Mouse (Mus musculus): ENCODE results near the gene Fam166b.

Fam166b gene

DNA sequence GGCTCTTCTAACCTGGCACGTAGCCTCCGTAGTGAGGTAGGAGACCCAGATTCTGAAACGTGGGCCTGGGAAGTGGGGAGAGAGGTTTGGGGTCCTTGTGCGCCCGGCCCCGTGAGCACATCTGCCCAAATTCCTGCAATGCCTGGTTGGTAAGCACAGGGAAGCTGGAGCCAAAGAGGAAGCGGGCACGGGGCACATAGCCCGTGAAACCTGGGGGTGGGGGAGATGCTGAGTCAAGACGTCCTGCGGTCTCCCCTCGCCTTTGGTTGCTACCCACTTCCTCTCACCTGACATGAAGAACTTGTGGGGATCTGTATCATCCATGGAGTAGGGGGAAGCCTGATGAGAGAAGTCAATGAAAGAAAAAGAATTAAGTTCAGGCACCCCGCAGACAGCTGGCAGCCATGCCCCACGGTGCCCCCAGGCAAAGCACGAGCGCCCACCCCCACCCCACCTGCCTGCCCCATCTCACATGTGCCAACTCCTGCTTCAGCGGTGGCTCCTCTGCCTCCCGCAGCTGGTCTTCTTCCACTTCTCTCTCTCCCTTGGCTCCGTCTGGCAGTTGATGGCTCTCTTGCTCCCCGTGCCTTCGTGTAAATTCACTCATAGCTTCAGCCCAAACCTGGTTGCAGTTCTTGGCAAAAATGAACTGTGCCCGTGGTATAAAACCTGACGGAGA is 1.3 kb downstream of the Fam166b start:
- DNase-seq = peak; percentile 76 to 86

DNA sequence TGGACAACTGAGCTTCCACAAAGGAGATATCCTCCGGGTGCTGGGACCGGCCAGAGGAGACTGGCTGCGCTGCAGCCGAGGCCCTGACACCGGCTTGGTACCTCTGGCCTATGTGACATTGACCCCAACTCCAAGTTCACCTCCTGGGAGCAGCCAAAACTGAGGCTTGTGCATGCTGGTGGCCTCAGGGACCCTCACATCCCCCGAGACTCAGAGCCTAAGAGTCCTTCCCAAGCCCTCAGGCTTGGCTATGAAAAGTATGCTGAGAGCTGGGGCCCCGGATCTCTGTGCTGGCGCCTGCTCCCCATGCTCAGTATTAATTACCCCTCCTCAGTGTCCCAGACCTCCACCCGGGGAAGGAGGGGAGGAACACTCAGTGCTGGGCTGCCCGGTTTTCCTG is 2.4 kb downstream of the Fam166b start:
- no peak for DNase-seq

DNA sequence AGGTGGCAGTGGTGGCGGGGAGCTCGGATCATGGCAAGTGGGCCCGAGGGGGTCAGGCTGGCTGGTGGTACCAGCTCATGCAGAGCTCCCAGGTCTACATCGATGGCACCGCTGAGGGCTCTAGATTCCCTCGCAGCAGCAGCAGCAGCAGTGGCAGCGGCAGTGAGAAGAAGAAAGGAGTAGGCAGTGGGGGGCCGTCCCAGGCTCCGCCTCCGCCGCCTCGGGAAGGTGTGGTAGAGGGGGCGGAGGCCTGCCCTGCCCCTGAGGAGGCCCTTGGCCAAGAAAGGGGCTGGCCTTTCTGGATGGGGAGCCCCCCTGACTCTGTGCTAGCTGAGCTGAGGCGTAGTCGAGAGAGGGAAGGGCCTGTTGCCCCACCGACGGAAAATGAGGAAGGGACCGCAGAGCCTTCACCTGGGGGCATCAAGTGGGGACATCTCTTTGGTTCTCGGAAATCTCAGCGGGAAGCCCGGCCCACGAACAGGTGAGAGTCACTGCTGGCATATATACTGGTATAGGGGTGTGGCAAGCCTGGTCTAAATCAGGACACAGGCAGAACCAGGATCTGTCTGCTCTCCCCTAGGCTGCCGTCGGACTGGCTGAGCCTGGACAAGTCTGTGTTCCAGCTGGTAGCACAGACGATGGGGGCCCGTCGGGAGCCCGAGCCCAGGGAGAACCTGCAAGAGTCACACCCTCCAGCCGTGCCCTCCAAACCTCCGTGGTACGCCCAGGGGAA is 3.1 kb downstream of the Fam166b start:
- DNase-seq = peak in 1 of 2 experiments; percentile 26

DNA sequence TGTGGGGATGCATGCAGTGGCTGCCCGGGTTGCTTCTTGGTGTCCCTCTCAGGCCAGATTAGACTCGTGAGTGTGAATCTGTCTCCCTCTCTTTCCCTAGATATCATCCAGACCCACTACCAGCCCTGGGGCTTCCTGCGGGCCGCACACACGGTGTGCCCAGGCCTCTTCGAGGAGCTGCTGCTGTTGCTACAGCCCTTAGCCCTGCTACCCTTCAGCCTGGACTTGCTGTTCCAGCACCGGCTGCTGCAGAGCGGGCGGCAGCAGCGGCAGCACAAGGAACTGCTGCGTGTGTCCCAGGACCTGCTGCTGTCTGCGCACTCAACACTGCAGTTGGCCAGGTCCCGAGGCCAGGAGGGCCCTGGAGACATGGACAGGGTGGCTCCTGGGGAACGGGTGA is 3.7 kb downstream of the Fam166b start:
- no peak for DNase-seq

DNA sequence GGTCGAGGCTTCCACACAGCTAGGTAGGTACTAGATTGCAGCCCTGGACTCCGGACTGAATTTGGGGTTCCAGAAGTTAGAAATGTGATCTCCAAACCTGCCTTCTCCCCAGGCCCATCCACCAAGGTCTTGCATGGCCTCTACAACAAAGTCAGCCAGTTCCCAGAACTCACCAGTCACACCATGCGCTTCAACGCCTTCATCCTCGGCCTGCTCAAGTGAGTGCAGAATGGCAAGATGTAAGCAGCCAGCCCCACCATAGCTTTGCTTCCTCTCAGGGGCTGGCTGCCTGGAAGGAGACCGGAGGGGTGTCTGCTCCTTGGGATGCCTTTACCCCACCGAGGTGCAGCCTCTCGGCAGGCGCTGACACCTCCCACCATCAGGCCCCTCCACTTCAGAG is 4.9 kb downstream of the Fam166b start:
- DNase-seq = no peak

DNA sequence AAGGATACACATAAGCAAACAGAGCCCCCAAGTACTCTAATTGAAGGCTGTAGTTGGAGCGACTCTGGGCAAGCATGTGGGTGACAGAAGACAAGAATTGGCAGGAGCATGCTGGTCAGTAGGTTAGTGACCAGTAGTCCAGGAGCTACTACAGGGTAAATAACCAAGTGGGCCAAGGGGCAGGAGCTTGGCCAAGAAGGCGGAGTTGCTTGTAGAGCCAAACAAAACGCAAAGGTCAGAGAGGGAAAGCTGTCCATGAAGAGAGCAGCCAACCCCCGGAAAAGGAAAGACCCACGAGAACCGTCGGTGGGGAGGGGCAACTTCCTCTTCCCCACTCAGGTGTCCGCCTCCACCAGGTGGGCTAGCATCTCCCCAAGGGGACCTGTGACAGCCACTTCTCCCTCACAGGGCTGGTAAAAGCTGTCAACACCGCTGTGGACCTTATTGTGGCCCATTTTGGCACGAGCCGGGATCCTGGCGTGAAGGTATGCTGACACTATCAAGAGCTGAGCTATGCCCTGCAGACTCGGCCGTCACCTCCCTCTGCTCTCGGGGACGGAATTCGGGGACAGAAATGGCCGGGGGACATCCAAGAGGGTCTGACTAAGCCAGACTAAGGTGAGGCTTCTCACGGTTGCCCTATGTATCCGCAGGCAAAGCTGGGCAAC is 5.5 kb downstream of the Fam166b start:
- no peak for DNase-seq

DNA sequence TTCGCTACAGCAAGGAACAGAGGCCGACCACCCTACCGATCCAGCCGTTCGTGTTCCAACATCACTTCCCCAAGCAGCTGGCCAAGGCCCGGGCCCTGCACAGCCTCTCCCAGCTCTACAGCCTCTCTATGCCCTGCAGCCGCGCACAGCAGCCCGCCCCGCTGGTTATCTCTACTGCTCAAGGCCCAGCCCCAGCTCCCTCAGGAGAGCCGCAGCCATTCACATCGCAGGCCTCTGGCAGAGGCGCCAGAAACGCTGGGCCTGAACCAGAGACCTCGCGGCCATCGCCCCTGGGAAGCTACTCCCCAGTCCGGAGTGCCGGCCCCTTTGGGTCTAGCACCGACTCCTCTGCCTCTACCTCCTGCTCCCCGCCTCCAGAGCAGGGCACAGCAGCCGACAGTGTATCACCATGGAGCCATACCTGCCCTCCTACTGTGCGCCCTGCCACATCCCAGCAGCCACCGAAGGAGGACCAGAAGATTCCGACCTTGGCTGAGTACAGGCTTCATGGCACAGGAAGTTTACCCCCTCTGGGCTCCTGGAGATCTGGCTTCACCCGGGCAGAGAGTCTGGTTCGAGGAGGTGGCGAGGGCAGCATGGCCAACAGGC is 7.2 kb downstream of the Fam166b start:
- no peak for DNase-seq

DNA sequence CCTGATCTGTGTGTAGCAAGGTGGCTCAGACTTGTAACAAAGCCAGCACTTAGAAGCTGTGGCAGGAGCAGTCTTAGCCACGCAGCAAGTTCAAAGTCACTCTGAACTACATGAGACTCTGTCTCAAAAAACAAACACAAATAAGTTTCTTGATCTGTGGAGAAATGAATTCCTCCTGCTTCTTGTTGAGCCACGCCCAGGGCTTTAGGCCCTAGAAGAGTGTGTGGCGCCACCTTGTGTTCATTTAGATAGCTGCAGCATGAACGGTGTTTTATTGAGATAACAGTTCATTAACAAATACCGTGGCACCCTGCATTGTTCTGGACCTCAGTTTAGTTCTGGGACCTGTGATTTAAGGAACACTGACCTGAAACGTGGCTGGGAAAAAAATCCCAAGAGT is 8.6 kb downstream of the Fam166b start:
- DNase-seq = peak in 1 of 2 experiments; percentile 33

DNA sequence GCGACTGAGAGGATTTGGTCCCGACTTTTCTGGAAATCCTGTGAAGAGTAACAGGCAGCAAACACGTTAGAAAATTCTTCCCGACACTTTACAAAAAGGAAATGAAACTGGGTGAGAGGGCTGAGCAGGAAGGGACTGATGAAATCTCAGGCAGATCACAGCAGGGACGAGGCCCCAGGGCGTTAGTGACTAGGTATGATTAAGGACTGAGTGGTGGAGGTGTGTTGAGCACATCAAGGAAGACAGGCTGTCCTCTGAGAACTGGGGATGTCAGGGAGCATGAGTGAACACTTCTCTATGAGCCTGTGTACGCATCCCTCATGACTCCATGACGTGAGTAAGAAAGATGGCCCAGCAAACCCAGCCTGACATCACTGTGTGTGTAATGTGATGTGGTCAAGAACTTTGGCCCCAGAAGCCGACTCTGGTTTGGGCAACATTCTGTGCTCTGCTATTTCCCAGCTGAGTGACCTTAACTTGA is 9.1 kb downstream of the Fam166b start:
- no peak for DNase-seq

DNA sequence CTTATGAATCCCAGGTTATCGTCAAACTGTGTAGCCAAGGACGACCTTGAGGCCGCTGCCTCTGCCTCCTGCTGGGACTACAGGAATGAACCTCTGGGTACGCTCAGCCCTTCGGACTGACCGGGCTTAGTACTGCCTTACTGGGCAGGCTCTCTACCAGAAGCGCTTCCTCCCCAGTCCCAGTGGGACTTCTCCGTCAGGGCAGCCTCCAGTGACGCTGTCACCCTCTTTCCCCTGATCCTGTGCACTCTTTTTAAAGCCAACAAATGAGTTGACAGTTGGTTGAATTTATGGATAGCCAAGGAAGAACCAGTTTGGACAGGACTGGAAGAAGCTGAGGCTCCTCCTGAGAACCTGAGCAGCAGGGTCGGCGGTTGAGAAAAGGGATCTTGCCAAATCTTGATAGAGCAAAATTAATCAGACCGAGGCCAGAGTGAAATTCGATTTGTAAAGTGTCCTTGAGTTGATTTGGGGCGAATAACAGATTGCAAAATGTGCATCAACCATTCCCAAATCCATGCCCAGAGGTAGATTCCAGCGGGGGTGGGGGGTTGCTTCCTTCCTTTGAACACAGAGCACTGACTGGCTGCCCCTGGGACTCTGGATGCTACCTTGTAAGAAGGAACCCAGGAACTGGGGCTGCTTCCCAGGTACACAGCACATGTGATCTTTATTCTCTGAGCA is 9.8 kb downstream of the Fam166b start:
- no peak for DNase-seq

DNA sequence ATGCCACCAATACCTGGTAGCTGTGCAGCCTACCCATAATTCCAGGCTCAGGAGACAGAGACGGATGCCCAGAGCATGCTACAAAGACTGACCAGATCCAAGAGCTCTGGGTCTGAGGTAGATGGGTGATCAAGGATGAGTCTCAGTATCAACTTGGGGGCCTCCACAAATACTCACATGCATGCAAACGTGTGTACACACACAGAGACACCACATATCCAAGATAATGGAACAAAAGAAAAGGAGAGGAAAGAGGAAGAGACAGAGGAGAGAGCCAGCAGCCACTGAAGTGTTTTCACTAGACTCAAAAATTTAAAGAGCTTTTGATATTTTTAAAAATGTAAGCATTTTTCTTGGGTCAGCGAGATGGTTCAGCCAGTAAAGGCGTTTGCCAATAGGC is 10.5 kb downstream of the Fam166b start:
- no peak for DNase-seq

DNA sequence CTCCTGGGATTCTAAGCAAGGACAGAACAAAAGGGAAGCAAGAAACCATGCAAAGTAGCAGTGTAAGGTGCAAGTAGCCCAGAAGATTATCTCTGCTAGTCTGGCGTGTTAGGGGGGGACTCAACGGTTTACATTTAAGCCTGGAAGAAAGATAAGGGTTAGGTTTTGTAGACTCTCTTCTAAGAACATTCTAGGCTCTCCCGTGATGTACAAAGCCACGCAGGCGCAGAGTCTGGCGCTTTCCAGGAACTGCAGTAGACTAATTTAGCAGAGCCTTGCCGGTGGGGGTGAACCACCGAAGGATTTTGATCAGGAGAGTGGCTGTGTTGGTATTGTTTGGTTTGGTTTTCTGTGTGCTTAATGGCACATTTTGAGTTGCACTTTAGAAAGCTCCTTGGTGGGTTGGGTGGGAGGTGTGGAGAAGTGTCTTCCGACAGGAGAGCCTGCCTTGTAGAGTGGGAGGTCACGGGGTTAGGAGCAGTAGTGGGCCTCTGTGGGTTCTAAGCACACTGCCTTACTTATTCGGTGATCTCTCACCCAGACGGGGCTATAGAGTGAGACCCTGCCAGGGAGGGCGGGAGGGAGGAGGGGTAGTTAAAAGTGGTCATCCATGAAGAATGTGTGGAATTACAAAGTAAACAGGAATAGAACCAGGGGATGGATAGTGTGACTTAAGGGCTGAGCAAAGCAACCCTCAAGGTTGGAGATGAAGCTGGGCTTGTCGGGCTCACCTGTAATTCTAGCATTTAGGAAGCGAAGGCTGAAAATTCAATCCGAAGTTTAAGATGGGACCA is 11.5 kb downstream of the Fam166b start:
- DNase-seq = no peak

DNA sequence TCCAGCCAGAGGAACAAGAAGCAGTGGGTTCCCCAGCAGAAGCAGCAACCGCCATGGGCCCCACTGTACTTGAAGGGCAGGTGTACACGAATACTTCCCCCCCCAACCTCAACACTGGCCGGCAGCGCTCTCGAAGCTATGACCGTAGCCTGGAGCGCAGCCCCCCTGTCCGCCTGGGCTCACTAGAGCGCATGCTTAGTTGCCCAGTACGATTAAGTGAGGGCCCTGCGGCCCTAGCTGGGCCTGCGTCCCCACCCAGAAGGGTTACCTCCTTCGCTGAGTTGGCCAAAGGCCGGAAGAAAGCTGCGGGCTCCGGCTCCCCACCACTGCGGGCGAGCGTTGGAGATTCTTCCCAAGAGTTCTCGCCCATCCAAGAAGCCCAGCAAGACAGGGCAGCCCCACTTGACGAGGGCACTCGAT is 12.9 kb downstream of the Fam166b start:
- no peak for DNase-seq

DNA sequence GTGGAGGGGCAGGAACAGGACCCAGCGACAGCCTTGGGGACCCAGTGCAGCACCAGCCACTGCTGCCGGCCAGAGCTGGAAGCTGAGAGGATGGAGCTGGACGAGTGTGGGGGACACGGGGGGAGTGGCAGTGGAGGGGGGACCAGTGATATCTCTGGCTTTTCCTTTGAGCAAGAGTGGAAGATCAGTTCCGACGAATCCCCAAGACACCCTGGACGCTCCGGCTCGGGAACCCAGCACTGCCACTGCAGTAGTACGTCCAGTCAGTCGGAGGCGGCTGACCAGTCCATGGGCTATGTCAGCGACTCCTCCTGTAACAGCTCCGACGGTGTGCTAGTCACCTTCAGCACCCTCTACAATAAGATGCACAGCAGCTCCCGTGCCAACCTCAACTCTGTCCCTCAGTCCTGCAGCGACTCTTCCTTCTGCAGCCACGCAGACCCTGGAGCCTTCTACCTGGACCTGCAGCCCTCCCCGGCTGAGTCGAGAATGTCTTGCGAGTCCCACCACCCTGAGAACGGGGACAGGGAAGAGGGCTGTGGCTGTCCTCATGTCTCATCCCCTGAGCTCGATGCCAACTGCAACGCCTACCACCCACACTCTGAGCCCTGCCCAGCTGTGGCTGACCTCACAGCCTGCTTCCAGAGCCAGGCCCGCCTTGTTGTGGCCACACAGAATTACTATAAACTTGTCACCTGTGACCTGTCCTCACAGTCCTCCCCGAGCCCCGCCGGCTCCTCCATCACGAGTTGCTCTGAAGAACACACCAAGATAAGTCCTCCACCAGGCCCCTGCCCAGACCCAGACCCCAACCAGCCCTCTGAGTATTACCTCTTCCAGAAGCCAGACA is 13.5 kb downstream of the Fam166b start:
- DNase-seq = no peak

DNA sequence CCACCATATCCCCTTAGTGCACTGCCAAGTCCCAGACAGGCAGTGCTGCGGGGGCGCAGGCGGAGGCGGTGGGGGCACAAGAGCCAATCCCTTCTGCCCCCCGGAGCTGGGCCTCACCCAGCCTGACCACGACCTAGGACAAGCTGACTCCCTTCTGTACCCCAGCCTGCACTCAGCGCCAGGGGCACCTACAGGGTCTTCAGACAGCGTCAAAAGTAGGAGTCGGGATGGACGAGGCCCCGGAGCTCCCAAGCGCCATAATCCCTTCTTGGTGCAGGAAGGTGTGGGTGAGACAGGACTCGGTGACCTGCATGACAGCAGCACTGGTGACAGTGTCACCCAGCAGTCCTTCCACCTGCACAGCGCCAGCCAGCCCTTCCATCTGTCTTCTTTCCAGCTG is 14.2 kb downstream of the Fam166b start:
- DNase-seq = no peak

DNA sequence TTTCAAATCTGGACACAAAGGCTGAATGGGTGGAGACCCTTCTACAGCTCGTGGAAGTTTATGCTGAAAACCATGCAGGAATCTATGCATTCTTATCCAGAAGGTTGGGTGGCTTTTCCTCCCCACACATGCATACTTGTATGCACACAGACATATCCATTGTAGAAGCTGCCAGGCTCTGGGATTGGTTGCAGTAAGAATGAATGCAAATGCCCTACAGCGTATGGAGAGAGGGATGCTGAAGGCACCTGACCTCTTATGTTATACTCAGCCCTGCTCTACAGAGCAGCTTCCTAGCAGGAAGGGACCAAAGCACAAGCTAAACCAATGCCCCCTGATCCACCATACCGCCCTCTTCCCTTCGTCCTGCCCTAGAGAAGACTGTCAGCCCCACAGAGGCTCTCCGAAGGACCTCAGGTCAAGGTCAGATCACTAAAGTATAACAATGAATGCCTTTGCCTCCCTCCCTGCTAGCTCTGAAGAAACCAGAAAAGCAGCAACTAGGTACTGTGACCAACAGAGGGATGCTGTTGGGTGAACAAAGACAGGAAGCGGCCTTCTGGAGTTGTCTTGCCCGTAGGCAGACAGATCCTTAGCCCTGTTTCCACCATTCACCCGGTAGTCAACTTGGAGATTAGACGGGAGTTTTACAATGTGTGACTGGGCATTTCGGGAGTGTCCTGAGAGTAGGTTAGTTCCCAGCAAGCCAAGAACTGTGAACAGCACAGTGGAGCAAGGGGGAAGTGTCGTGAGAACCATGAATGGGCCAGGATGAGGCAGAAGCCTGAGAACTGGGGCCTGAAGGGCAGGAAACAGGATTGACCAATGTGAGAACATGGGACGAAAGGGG is 21.6 kb downstream of the Fam166b start:
- DNase-seq = no peak

DNA sequence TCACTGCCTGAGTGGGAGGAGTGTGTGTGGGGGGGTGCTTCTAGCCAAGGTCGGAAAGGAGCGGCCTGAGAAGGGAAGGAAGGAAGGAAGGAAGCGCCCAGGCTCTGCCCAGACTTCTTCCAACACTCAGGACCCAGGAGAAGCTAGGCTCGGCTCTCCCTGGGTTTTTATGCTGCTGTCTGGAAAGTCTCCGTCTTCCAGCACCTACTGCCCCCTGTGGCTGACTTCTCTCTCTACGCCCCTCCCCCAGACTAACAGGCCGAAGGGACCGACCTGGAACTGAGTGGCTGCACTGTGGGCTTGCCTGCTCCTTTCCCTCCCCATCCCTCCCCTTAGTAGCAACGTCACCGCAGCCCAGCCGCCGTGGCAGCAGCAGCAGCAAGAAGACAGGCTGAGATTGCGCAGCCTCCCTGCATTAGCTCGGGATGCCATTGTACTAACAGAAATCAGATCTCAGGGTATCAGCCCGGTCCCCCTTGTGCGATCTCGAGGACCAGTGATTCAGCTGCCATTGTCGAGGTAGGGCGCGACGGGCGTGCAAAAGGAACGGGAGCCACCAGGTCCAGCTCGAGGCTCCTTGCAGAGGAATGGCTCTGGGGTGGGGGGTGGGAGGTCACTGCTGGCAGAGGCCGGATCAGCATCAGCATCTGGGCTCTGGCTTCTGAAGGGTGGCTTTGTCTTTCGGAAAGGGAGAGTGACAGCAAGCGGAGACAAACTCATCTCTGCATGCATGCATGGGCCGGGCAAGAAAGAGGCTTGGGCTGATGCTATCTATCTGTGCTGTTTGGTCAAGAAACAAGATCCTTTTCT is 22.6 kb downstream of the Fam166b start:
- no peak for DNase-seq

DNA sequence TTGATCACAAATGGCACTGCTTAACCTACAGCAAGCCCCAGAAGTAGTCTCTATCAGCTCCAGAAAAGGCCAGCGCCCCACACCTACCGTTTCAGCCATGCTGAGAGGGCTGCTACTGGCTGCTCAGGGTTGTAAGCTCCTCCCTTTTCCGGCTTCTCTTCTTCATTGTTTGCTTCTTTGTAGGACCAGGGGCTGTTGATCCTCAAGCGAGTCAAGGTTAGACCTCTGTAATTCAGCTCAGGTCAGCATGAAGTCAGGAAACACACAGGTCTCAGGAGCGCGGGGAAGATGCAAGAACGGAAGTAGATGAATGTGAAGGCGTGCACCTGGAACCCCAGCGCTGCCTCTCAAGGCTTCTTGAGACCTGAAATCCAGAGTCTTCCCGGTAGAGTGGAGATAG is 24.2 kb downstream of the Fam166b start:
- DNase-seq = no peak

DNA sequence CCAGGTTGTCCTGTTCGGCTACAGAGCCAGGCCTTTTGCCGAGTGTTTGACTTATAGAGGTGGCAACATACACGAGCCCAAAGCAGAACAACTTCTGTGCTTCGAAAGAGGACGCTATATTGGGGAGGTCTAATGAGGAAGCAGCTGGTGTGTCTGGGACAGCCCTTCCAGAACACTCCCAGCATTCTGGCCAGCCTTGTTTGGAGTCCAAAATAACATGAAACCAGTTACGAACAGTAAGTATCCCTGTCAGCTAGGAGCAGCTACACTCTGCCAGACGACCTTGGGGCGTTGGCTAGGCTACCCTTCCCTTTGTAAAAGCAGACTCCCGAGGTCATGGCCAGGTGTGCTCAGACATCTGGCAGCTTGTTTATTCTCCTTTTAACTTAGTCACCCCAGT is 26.7 kb downstream of the Fam166b start:
- DNase-seq = no peak
